Mouse (Mus musculus): ENCODE data around the gene Mvb12b.

DNA sequence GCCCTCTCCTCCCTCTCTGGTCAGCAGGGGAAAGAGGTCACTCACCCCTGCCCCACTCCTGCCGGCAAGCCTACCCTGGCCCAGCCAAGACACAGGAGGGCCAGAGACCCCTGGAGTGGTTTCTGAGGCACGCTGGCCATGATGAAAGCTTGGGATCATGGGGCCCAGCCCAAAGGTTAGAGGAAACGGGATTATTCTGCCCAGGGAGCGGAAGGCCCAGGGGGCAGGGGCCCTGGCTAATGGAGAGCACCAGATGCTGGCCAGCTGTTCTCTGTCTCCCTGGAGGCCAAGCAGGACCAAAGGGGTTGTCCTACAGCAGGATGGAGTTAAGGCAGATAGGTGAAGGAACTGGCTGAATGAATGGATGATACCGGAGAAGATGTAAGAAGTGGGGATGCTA is 184.5 kb downstream of the Mvb12b start:
- TF ChIP-seq TAL1 (IDR thresholded peaks at IDR 0.05; ENCODE audit: low read length) (no peak), GATA1 (IDR thresholded peaks at IDR 0.05; ENCODE audit: low read length) (no peak)
